Mouse (Mus musculus) erythroid progenitor cell, adult 5-6 weeks (primary cell): Measurements from ENCODE around the gene Scn8a. TPM values are rescaled to one million over a fixed set of nuclear protein-coding genes. Genes with fewer than 3 reads are reported as not detected.

ENCODE experiments used
- ATAC-seq: replicated peaks from 2 replicates; pipeline ENCODE4 v1.8.0; 2016; ENCODE audit warnings: moderate number of reproducible peaks, mild to moderate bottlenecking, moderate TSS enrichment, inconsistent platforms; ENCODE audit not compliant: poor library complexity, low FRiP score, severe bottlenecking
- total RNA-seq, 2 experiments: library from RNA; stranded (forward) in 1 of 2; stranded (reverse) in 1 of 2; fragments of 150-400 nt in 1 of 2; fragments of 186-747, 209-891 nt in 1 of 2; gene quantifications; 2 replicates each; pipeline versions ENCODE4 v1.2.3 to v1.2.4; 2015 to 2017; ENCODE audit warnings: low replicate concordance in 2 of 2

Scn8a gene
- total RNA-seq, 2 experiments from 2014 or later: not detected

GRCm38 (mm10) chr15:101084499-101084898 lies 214.8 kb downstream of the Scn8a start:
- no peak for ATAC-seq

GRCm38 (mm10) chr15:101086451-101086850 lies 216.8 kb downstream of the Scn8a start:
- no peak for ATAC-seq

- ATAC-seq: no peak
Measured at GRCm38 (mm10) chr15:101086956-101087355, 217.3 kb downstream of the Scn8a start.

GRCm38 (mm10) chr15:101088291-101088690 lies 218.6 kb downstream of the Scn8a start:
- no peak for ATAC-seq

DNA sequence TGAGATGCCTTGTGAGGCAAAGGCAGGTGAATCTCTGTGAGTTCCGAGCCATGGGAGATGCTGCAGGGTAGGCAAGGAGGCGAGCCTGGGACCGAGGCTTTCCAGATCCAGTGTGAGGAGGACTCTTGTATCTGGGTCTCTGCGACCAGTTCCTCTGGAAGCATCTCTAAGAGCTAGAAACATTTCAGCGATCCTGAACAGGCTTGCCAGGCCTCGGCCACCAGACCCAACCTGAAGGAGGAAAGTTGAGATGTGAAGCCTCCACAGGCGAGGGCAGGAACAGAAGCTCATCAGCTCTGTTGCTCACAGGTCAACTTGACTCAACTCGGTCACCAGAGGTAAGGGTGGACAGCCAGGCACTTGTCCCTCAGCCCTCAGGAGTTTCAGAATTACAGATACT lies 221.9 kb downstream of the Scn8a start:
- no peak for ATAC-seq

GRCm38 (mm10) chr15:101092121-101092828 lies 222.6 kb downstream of the Scn8a start:
- ATAC-seq: no peak

- no peak for ATAC-seq
Measured at GRCm38 (mm10) chr15:101092829-101093648, 223.4 kb downstream of the Scn8a start.

- ATAC-seq: no peak
Measured at GRCm38 (mm10) chr15:101093988-101094387, 224.3 kb downstream of the Scn8a start.

GRCm38 (mm10) chr15:101094979-101095378 lies 225.3 kb downstream of the Scn8a start:
- no peak for ATAC-seq

GRCm38 (mm10) chr15:101095392-101095791 lies 225.7 kb downstream of the Scn8a start:
- no peak for ATAC-seq

Other genes starting within 250 kb of the Scn8a start
- 3.6 TPM in 1 of 2 replicates, not detected in the other for gene Smagp, start 232.9 kb upstream of the Scn8a start, total RNA-seq (2015; ENCODE audit: low replicate concordance)
- 2.6 TPM in 1 of 2 replicates, not detected in the other for gene Smagp, start 232.9 kb upstream of the Scn8a start, total RNA-seq (2017; ENCODE audit: low replicate concordance)
- 29.8 and 50.5 TPM in 2 replicates for gene Bin2, start 200.3 kb upstream of the Scn8a start, total RNA-seq (2015; ENCODE audit: low replicate concordance)
- gene Bin2, start 200.3 kb upstream of the Scn8a start, total RNA-seq (2017; ENCODE audit: low replicate concordance): 18.3 and 37.0 TPM in 2 replicates
- gene Cela1, start 181.9 kb upstream of the Scn8a start, total RNA-seq (2015; ENCODE audit: low replicate concordance): 56.2 and 77.8 TPM in 2 replicates
- gene Cela1, start 181.9 kb upstream of the Scn8a start, total RNA-seq (2017; ENCODE audit: low replicate concordance): 26.6 and 30.5 TPM in 2 replicates
- 1.3 and 3.6 TPM in 2 replicates for gene Galnt6, start 140.5 kb upstream of the Scn8a start, total RNA-seq (2015; ENCODE audit: low replicate concordance)
- gene Galnt6, start 140.5 kb upstream of the Scn8a start, total RNA-seq (2017; ENCODE audit: low replicate concordance): 4.4 and 5.4 TPM in 2 replicates
- 2.1 TPM in 1 of 2 replicates, not detected in the other for gene Slc4a8, start 108.1 kb upstream of the Scn8a start, total RNA-seq (2015; ENCODE audit: low replicate concordance)
- gene Slc4a8, start 108.1 kb upstream of the Scn8a start, total RNA-seq (2017; ENCODE audit: low replicate concordance): 0.13 and 0.83 TPM in 2 replicates
- gene Gm47841, start 177.5 kb downstream of the Scn8a start, total RNA-seq (2015; ENCODE audit: low replicate concordance): not detected in 2 replicates
- not detected in 2 replicates for gene Gm47841, start 177.5 kb downstream of the Scn8a start, total RNA-seq (2017; ENCODE audit: low replicate concordance)
- gene Fignl2, start 208.7 kb downstream of the Scn8a start, total RNA-seq (2015; ENCODE audit: low replicate concordance): not detected in 2 replicates
- not detected in 2 replicates for gene Fignl2, start 208.7 kb downstream of the Scn8a start, total RNA-seq (2017; ENCODE audit: low replicate concordance)
- not detected in 2 replicates for gene Ankrd33, start 245.9 kb downstream of the Scn8a start, total RNA-seq (2015; ENCODE audit: low replicate concordance)
- gene Ankrd33, start 245.9 kb downstream of the Scn8a start, total RNA-seq (2017; ENCODE audit: low replicate concordance): not detected in 2 replicates